Mouse (Mus musculus): ENCODE measurements around the gene Ssc4d. TPM values are rescaled to one million over a fixed set of nuclear protein-coding genes. Genes with fewer than 3 reads are reported as not detected.

The Ssc4d gene
- polyA plus RNA-seq, 1 experiment from 2014 or later = 0.70 TPM

GRCm38 (mm10) chr5:136001222-136001621 lies 26.9 kb upstream of the Ssc4d start:
- 87% methylated on average over 6 of the region's 6 CpGs for WGBS

DNA sequence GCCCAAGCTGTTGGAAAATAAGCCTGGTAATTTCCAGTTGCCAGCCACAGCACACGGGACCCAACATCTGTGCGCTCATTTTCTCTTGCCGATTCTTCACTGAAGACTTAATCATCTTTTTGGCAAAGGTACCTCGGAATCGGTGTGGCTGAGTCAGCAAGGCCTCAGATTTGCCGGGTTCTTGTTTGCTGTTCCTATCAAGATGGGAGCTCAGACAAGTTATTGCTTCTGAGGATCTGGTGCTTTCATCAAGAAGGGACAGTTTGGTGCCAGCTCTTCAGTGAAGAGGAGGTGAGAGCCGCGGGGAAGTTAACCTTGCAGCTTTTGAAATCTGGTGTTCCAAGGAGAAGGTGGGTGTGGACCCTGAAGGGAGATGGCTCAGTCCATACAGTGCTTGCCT lies 21.8 kb upstream of the Ssc4d start:
- no peak overlapping the region for H3K27ac ChIP-seq (ENCODE audit: poor library complexity, severe bottlenecking)
- peak overlapping the region; percentile 13; the same call in 1 of the 2 replicates for H3K9ac ChIP-seq
- 85% methylated on average over 8 of the region's 8 CpGs for WGBS
- peaks cover 10% of the 10 kb centered on the region for H3K4me1 ChIP-seq (replicated peaks)
- H3K4me3 ChIP-seq = no peak overlapping the region
- ATAC-seq (ENCODE audit: insufficient number of reproducible peaks, low FRiP score) = no peak
- H3K4me2 ChIP-seq = peak overlapping the region; percentile 88; the same call in 1 of the 2 replicates
- H3K9me3 ChIP-seq (replicated peaks) = no peaks in the 10 kb centered on the region
- no peaks in the 10 kb centered on the region for H3K27me3 ChIP-seq (replicated peaks)
- peaks cover 35% of the 10 kb centered on the region for H3K36me3 ChIP-seq

More at GRCm38 (mm10) chr5:136001222-136001621, 26.9 kb upstream of the Ssc4d start:
- ATAC-seq (ENCODE audit: insufficient number of reproducible peaks, low FRiP score) = no peak
- no peak overlapping the region for H3K4me3 ChIP-seq
- H3K4me1 ChIP-seq (replicated peaks) = peaks cover 27% of the 10 kb centered on the region
- H3K27me3 ChIP-seq (replicated peaks) = no peaks in the 10 kb centered on the region
- no peak overlapping the region for H3K9ac ChIP-seq
- H3K27ac ChIP-seq (ENCODE audit: poor library complexity, severe bottlenecking) = no peak overlapping the region
- H3K4me2 ChIP-seq = no peak overlapping the region
- no peaks in the 10 kb centered on the region for H3K9me3 ChIP-seq (replicated peaks)
- H3K36me3 ChIP-seq = peaks cover 49% of the 10 kb centered on the region

DNA sequence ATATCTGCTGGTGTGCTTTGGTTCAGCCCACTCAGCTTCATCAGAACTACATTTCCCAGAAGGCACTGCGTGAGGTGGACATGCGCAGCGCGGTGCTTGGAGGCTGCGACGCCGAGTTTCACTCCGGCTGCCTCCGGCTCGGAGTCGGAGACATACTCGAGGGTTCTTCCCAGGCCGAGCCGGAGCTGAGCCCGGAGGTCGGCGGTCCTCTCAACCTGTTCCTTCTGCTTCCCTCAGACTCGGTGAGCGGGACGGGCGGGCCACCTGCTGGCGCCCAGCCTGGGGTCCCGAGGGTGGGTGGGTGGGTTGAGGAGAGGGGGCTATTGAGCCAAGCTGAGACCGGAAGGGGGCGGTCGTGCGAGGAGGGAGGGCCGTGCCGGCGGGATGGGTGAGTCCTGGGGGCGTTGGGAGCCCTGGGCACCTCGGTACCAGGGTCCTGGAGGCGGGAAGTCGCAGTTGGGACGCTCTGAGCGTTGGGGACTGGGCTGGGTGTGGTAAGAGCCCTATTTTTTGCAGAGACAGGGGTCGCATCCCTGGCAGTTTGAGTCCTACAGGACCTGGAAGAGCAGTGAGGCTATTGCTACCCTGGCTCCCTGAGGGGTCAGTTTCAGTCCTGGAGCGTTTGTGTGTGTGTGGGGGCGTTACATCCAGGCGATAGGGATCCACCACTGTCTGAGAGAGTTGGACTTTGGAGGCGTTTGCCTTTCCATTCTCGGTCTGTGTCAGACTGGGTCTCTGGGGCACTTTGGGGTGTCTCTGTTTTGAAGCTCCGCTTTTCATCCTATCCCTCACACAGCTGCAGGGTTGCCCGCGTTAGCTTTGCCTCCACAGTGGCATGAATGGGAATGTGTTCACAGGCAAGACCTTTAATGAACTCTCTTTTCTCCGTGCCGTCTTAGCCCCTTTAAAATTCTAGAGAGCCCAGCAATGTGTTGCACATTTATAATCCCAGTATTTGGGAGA lies 20.7 kb upstream of the Ssc4d start, which contains the start of gene Dtx2:
Gene Dtx2, plus strand, starts transcription at position 76 of the 963 bp plus-strand sequence.
- Histone ChIP-seq H3K9me3 (replicated peaks) (no peaks in the 10 kb centered on the region), H3K4me2 (peak within 1 kb of the TSS; percentile 88), H3K27me3 (replicated peaks) (no peaks in the 10 kb centered on the region), H3K4me1 (replicated peaks) (peaks cover 10% of the 10 kb centered on the region), H3K4me3 (peak within 1 kb of the TSS; percentile 75), H3K27ac (ENCODE audit: poor library complexity, severe bottlenecking) (peak within 1 kb of the TSS; percentile 88), H3K36me3 (peaks cover 33% of the 10 kb centered on the region), H3K9ac (peak within 1 kb of the TSS; percentile 80)
- WGBS = 1% methylated on average over 47 of the region's 47 CpGs
- peak; percentile 95 for ATAC-seq (ENCODE audit: insufficient number of reproducible peaks, low FRiP score)

DNA sequence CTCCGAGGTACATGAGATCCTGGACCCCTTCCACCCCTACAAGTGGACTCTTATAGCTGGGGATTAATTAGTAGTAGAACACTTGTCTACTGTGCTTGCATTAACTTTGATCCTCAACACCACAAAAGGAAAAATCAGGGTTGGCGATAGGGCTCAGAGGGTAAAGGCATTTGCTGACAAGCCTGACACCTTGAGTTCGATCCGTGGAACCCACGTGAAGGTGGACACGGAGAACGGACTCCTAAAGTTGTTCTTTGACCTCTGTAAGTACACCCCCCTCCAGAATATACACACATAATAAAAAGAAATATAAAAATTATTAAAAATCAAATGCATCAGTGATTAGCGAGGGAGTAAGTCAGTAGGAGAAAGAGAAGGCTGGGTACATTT lies 20.0 kb upstream of the Ssc4d start:
- ATAC-seq (ENCODE audit: insufficient number of reproducible peaks, low FRiP score) = no peak
- H3K27me3 ChIP-seq (replicated peaks) = no peaks in the 10 kb centered on the region
- H3K4me2 ChIP-seq = no peak overlapping the region
- no peak overlapping the region for H3K9ac ChIP-seq
- H3K36me3 ChIP-seq = peaks cover 29% of the 10 kb centered on the region
- peaks cover 10% of the 10 kb centered on the region for H3K4me1 ChIP-seq (replicated peaks)
- no peaks in the 10 kb centered on the region for H3K9me3 ChIP-seq (replicated peaks)
- WGBS = 62% methylated on average over 8 of the region's 8 CpGs
- no peak overlapping the region for H3K4me3 ChIP-seq
- H3K27ac ChIP-seq (ENCODE audit: poor library complexity, severe bottlenecking) = no peak overlapping the region

DNA sequence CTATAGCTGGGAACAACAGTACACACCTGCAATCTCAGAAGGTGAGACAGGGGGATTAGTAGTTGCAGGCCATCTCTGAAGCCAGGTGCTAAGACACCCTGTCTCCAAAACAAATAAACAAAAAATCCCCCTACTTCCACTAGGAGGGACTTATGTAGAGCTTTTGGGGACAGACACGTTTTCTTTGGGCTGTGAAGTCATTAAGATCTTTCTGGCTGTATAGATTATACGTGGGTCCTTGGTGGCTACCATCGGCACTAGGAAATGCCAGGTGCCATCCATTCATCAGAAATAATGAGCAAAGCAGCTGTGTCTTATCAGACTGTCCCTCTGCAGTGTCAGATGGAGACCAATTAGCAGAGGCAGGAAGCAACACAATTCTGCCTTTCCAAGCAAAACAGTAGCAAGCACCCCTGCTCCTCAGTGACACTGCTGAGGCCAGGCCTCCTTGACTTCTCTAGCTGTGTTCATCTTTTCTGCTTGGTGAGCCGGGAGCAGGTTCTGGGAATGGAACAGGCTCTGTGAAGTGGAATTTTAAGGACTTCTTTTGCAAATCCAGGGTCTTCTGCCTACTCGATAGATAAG lies 19.1 kb upstream of the Ssc4d start:
- Histone ChIP-seq H3K4me2 (no peak overlapping the region), H3K27ac (ENCODE audit: poor library complexity, severe bottlenecking) (no peak overlapping the region), H3K4me3 (no peak overlapping the region), H3K27me3 (replicated peaks) (no peaks in the 10 kb centered on the region), H3K4me1 (replicated peaks) (peaks cover 10% of the 10 kb centered on the region), H3K9me3 (replicated peaks) (no peaks in the 10 kb centered on the region), H3K36me3 (peaks cover 21% of the 10 kb centered on the region), H3K9ac (no peak overlapping the region)
- ATAC-seq (ENCODE audit: insufficient number of reproducible peaks, low FRiP score) = no peak
- 39% methylated on average over 5 of the region's 5 CpGs for WGBS

GRCm38 (mm10) chr5:135990601-135991000 lies 16.3 kb upstream of the Ssc4d start:
- Histone ChIP-seq H3K4me3 (no peak overlapping the region), H3K27me3 (replicated peaks) (no peaks in the 10 kb centered on the region), H3K9ac (no peak overlapping the region), H3K4me1 (replicated peaks) (peaks cover 4% of the 10 kb centered on the region), H3K36me3 (no peaks in the 10 kb centered on the region), H3K27ac (ENCODE audit: poor library complexity, severe bottlenecking) (no peak overlapping the region), H3K9me3 (replicated peaks) (no peaks in the 10 kb centered on the region), H3K4me2 (no peak overlapping the region)
- no peak for ATAC-seq (ENCODE audit: insufficient number of reproducible peaks, low FRiP score)
- 64% methylated on average over 5 of the region's 5 CpGs for WGBS

- H3K4me1 ChIP-seq (replicated peaks) = no peaks in the 10 kb centered on the region
- WGBS = 50% methylated on average over 11 of the region's 11 CpGs
- ATAC-seq (ENCODE audit: insufficient number of reproducible peaks, low FRiP score) = 0 out of 2 replicates have a peak, but pooled peaks have one; percentile 11
Observed at GRCm38 (mm10) chr5:135987248-135987647, 12.9 kb upstream of the Ssc4d start.

GRCm38 (mm10) chr5:135984546-135985044 lies 10.3 kb upstream of the Ssc4d start:
- Histone ChIP-seq H3K4me3 (no peak overlapping the region), H3K36me3 (no peaks in the 10 kb centered on the region), H3K9ac (no peak overlapping the region), H3K4me2 (no peak overlapping the region), H3K4me1 (replicated peaks) (no peaks in the 10 kb centered on the region), H3K9me3 (replicated peaks) (no peaks in the 10 kb centered on the region), H3K27me3 (replicated peaks) (no peaks in the 10 kb centered on the region), H3K27ac (ENCODE audit: poor library complexity, severe bottlenecking) (no peak overlapping the region)
- whole genome bisulfite sequencing = 74% methylated on average over 6 of the region's 6 CpGs
- no peak for ATAC-seq (ENCODE audit: insufficient number of reproducible peaks, low FRiP score)

More at GRCm38 (mm10) chr5:135987248-135987647, 12.9 kb upstream of the Ssc4d start:
- Histone ChIP-seq H3K27ac (ENCODE audit: poor library complexity, severe bottlenecking) (no peak overlapping the region), H3K9me3 (replicated peaks) (no peaks in the 10 kb centered on the region), H3K9ac (no peak overlapping the region), H3K4me2 (no peak overlapping the region), H3K27me3 (replicated peaks) (no peaks in the 10 kb centered on the region), H3K4me3 (no peak overlapping the region), H3K36me3 (no peaks in the 10 kb centered on the region)

- Histone ChIP-seq H3K27ac (ENCODE audit: poor library complexity, severe bottlenecking) (no peak overlapping the region), H3K4me2 (no peak overlapping the region), H3K4me1 (replicated peaks) (no peaks in the 10 kb centered on the region), H3K27me3 (replicated peaks) (no peaks in the 10 kb centered on the region), H3K9ac (no peak overlapping the region), H3K36me3 (no peaks in the 10 kb centered on the region), H3K9me3 (replicated peaks) (no peaks in the 10 kb centered on the region), H3K4me3 (no peak overlapping the region)
- 39% methylated on average over 6 of the region's 6 CpGs for WGBS
- ATAC-seq (ENCODE audit: insufficient number of reproducible peaks, low FRiP score) = 0 out of 2 replicates have a peak, but pooled peaks have one; percentile 15
Observed at GRCm38 (mm10) chr5:135982398-135982797, 8.1 kb upstream of the Ssc4d start.

GRCm38 (mm10) chr5:135979904-135980303 lies 5.6 kb upstream of the Ssc4d start, which contains the start of gene Zp3:
Gene Zp3, plus strand, starts transcription at chr5:135980099.
- Histone ChIP-seq H3K27ac (ENCODE audit: poor library complexity, severe bottlenecking) (no peak within 1 kb of the TSS), H3K36me3 (no peaks in the 10 kb centered on the region), H3K9me3 (replicated peaks) (no peaks in the 10 kb centered on the region), H3K9ac (no peak within 1 kb of the TSS), H3K27me3 (replicated peaks) (no peaks in the 10 kb centered on the region), H3K4me3 (no peak within 1 kb of the TSS), H3K4me1 (replicated peaks) (no peaks in the 10 kb centered on the region), H3K4me2 (no peak within 1 kb of the TSS)
- WGBS = 58% methylated on average over 8 of the region's 8 CpGs
- no peak for ATAC-seq (ENCODE audit: insufficient number of reproducible peaks, low FRiP score)

- Histone ChIP-seq H3K27me3 (replicated peaks) (no peaks in the 10 kb centered on the region), H3K4me3 (no peak overlapping the region), H3K9me3 (replicated peaks) (no peaks in the 10 kb centered on the region), H3K4me1 (replicated peaks) (no peaks in the 10 kb centered on the region), H3K4me2 (no peak overlapping the region), H3K36me3 (no peaks in the 10 kb centered on the region), H3K27ac (ENCODE audit: poor library complexity, severe bottlenecking) (no peak overlapping the region), H3K9ac (no peak overlapping the region)
- no peak for ATAC-seq (ENCODE audit: insufficient number of reproducible peaks, low FRiP score)
- WGBS = 81% methylated on average over 5 of the region's 5 CpGs
Observed at GRCm38 (mm10) chr5:135979381-135979780, 5.0 kb upstream of the Ssc4d start.
